Mouse (Mus musculus): ENCODE data around the gene Atf7.

The Atf7 gene

DNA sequence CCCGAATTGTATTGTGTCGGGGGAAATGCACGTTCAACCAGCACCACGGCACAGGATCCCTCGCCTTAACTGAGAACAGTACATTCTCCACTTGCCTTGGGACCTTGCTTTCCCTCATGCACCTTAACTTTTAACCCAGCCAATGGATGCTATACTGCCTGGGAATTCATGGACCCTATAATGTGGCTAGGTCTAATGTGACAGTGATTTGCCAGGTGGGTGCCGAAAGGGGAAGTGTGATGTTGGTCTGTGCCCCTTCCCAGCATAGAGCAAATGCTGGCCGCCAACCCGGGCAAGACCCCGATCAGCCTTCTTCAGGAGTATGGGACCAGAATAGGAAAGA is 106.4 kb downstream of the Atf7 start:
- Histone ChIP-seq H3K9me3 (ENCODE audit: low read length) (no peaks in the 10 kb centered on the region), H3K36me3 (ENCODE audit: insufficient read depth, low read length) (peaks cover 43% of the 10 kb centered on the region), H3K27me3 (ENCODE audit: insufficient read depth, low read length) (no peaks in the 10 kb centered on the region), H3K4me1 (replicated peaks; ENCODE audit: low read depth, low read length) (peaks cover 59% of the 10 kb centered on the region), H3K4me3 (replicated peaks; ENCODE audit: low read length) (peak overlapping the region; percentile 86)
- no peak for TF ChIP-seq POU5F1 (IDR thresholded peaks at IDR 0.05; ENCODE audit: borderline replicate concordance, low read length)
- TF ChIP-seq NANOG (IDR thresholded peaks at IDR 0.05; ENCODE audit: borderline replicate concordance, low read length) = no peak
- TF ChIP-seq CTCF (conservative IDR thresholded peaks at IDR 0.05; ENCODE audit: low read length) = no peak

DNA sequence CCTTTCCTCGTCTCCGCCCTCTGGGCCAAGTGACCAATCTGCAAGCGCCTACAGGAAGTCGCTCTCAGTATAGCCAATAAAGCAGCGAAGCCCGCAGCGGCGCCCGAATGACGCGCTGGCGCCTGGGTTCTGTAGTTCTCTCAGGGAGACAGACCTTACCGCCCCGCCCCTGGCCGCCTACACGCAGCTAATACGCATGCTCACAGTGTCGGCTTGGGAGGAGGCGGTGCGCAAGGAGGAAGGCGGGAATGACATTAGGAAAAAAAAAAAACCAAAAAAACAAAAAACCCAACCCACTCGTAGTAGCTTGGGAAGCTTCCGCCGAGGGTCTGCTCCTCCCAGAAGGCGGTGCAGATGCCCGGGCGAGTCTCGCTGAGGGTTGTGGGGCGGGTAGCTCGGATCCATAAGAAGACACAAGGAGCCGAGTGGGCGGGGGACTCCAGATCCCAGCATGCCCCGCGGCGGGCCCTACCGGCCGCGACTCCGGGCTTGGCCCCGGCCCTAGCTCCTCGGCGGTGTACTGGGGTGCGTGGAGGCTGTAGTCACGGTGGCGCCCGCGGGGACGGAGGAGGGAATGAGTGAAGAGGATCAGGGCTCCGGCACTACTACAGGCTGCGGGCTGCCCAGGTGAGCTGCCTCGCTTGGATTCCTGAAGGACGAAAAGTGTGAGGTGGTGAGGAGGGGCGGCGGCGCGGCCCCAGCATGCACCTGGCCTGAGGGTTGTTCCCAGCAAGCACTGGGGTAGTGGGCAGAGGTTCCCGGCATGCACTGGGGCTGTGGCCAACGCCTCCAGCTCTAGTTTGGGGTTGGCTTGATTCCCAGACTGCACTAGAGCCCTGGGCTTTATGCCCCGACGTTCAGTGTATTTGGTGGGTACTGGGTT is 107.0 kb downstream of the Atf7 start, which contains the start of gene Tarbp2:
Tarbp2 (plus strand) TSS at position 217 of the 883 bp plus-strand sequence.
- TF ChIP-seq POU5F1 (IDR thresholded peaks at IDR 0.05; ENCODE audit: borderline replicate concordance, low read length) = no peak
- no peak for TF ChIP-seq NANOG (IDR thresholded peaks at IDR 0.05; ENCODE audit: borderline replicate concordance, low read length)
- peaks cover 38% of the 10 kb centered on the region for H3K36me3 ChIP-seq (ENCODE audit: insufficient read depth, low read length)
- H3K4me1 ChIP-seq (replicated peaks; ENCODE audit: low read depth, low read length) = peaks cover 58% of the 10 kb centered on the region
- no peaks in the 10 kb centered on the region for H3K27me3 ChIP-seq (ENCODE audit: insufficient read depth, low read length)
- H3K4me3 ChIP-seq (replicated peaks; ENCODE audit: low read length) = peak within 1 kb of the TSS; percentile 86
- no peaks in the 10 kb centered on the region for H3K9me3 ChIP-seq (ENCODE audit: low read length)

- no peaks in the 10 kb centered on the region for H3K27me3 ChIP-seq (ENCODE audit: insufficient read depth, low read length)
- H3K36me3 ChIP-seq (ENCODE audit: insufficient read depth, low read length) = peaks cover 33% of the 10 kb centered on the region
- TF ChIP-seq NANOG (IDR thresholded peaks at IDR 0.05; ENCODE audit: borderline replicate concordance, low read length) (no peak), POU5F1 (IDR thresholded peaks at IDR 0.05; ENCODE audit: borderline replicate concordance, low read length) (no peak), CTCF (conservative IDR thresholded peaks at IDR 0.05; ENCODE audit: low read length) (no peak)
- H3K4me1 ChIP-seq (replicated peaks; ENCODE audit: low read depth, low read length) = peaks cover 62% of the 10 kb centered on the region
- no peaks in the 10 kb centered on the region for H3K9me3 ChIP-seq (ENCODE audit: low read length)
- H3K4me3 ChIP-seq (replicated peaks; ENCODE audit: low read length) = peak overlapping the region; percentile 86
Observed at GRCm38 (mm10) chr15:102517631-102517975, 107.7 kb downstream of the Atf7 start.

DNA sequence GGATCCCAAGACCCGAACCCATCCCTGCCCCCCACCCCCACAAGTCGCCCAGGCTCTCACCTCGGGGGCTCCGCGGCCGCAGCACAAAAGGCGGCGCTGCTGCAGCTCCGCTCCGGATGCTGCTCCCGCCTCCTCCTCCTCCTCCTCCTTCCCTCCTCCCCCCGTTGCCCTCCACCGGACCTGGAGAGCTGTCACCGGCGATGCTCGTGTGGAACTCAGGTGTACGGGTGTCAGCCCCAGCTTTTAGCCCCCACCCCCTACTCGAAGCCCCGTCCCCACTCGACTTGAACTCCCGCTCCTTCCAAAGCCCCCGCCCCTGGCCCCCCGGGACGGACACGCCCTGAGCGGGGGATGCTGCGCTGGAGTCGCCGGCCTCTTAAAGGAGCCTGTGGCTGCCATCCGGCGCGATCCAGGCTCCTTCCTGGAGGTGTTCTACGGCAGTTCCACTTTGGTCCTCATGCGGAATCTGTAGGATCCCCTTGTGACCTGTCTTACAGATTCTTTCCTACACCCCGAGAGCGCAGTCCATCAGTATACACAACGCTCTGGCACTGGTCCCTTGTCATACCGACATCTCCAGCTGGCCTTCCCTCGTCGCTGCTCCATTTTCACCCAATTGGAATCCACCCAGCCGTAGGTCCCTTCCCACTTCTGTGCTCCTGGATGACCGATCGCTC is 108.4 kb downstream of the Atf7 start, which contains the start of gene Map3k12:
Map3k12 (minus strand) TSS at position 337 of the 677 bp plus-strand sequence.
- Histone ChIP-seq H3K36me3 (ENCODE audit: insufficient read depth, low read length) (peaks cover 25% of the 10 kb centered on the region), H3K4me3 (replicated peaks; ENCODE audit: low read length) (peak within 1 kb of the TSS; percentile 86), H3K9me3 (ENCODE audit: low read length) (no peaks in the 10 kb centered on the region), H3K27me3 (ENCODE audit: insufficient read depth, low read length) (no peaks in the 10 kb centered on the region), H3K4me1 (replicated peaks; ENCODE audit: low read depth, low read length) (peaks cover 62% of the 10 kb centered on the region)
- TF ChIP-seq POU5F1 (IDR thresholded peaks at IDR 0.05; ENCODE audit: borderline replicate concordance, low read length) (no peak), NANOG (IDR thresholded peaks at IDR 0.05; ENCODE audit: borderline replicate concordance, low read length) (no peak; the same call in 1 of the 2 replicates), CTCF (conservative IDR thresholded peaks at IDR 0.05; ENCODE audit: low read length) (no peak)

DNA sequence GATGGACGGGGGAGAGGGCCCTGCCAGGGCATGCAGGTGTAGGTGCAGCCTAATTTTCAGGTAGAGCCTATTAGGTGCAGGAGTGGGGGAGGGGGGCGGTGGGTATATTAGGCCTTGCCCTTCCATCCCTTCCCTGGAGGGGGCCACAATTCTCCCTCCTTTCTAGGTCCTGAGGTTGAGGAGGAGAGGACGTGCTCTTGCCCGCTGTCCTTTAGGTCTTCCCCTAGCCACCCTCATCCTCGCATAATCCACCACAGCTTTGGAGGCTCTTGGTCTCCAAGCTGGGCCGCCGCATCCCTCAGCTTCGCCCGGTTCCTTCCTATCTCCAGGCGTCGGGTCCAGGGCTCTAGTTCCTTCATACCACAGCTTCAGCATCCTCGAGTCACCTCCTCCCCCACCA is 109.0 kb downstream of the Atf7 start:
- Histone ChIP-seq H3K36me3 (ENCODE audit: insufficient read depth, low read length) (peaks cover 20% of the 10 kb centered on the region), H3K27me3 (ENCODE audit: insufficient read depth, low read length) (no peaks in the 10 kb centered on the region), H3K9me3 (ENCODE audit: low read length) (no peaks in the 10 kb centered on the region), H3K4me1 (replicated peaks; ENCODE audit: low read depth, low read length) (peaks cover 62% of the 10 kb centered on the region), H3K4me3 (replicated peaks; ENCODE audit: low read length) (peak overlapping the region; percentile 86)
- TF ChIP-seq NANOG (IDR thresholded peaks at IDR 0.05; ENCODE audit: borderline replicate concordance, low read length) (no peak), CTCF (conservative IDR thresholded peaks at IDR 0.05; ENCODE audit: low read length) (no peak), POU5F1 (IDR thresholded peaks at IDR 0.05; ENCODE audit: borderline replicate concordance, low read length) (no peak)

DNA sequence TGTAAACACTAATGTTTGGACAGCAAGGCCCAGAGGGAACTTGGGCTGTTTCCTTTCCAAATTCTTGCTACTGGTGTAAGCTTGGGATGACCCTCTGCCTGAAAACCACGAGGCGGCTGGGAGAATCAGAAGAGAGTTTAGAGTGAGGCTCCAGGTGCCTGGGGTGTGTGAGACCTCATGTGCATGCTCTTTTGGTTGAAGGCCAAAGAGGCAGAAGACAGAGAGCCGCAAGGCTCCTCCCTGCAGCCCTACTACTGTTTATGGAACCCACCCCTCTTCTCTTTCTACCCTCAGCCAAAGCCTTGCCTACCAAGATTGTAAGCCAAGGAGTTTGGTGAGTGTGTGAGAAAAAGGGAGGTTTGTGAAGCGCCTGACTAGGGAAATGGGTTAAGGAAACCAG is 109.5 kb downstream of the Atf7 start:
- H3K36me3 ChIP-seq (ENCODE audit: insufficient read depth, low read length) = peaks cover 14% of the 10 kb centered on the region
- H3K4me3 ChIP-seq (replicated peaks; ENCODE audit: low read length) = peak overlapping the region; percentile 86
- TF ChIP-seq NANOG (IDR thresholded peaks at IDR 0.05; ENCODE audit: borderline replicate concordance, low read length) (no peak), CTCF (conservative IDR thresholded peaks at IDR 0.05; ENCODE audit: low read length) (no peak), POU5F1 (IDR thresholded peaks at IDR 0.05; ENCODE audit: borderline replicate concordance, low read length) (no peak)
- H3K4me1 ChIP-seq (replicated peaks; ENCODE audit: low read depth, low read length) = peaks cover 62% of the 10 kb centered on the region
- no peaks in the 10 kb centered on the region for H3K9me3 ChIP-seq (ENCODE audit: low read length)
- H3K27me3 ChIP-seq (ENCODE audit: insufficient read depth, low read length) = no peaks in the 10 kb centered on the region

- Histone ChIP-seq H3K36me3 (ENCODE audit: insufficient read depth, low read length) (peaks cover 9% of the 10 kb centered on the region), H3K4me3 (replicated peaks; ENCODE audit: low read length) (peak overlapping the region; percentile 86; the same call in 1 of the 2 replicates), H3K27me3 (ENCODE audit: insufficient read depth, low read length) (no peaks in the 10 kb centered on the region), H3K4me1 (replicated peaks; ENCODE audit: low read depth, low read length) (peaks cover 58% of the 10 kb centered on the region), H3K9me3 (ENCODE audit: low read length) (no peaks in the 10 kb centered on the region)
- TF ChIP-seq CTCF (conservative IDR thresholded peaks at IDR 0.05; ENCODE audit: low read length) (no peak), POU5F1 (IDR thresholded peaks at IDR 0.05; ENCODE audit: borderline replicate concordance, low read length) (no peak), NANOG (IDR thresholded peaks at IDR 0.05; ENCODE audit: borderline replicate concordance, low read length) (no peak)
Observed at GRCm38 (mm10) chr15:102515261-102515660, 110.0 kb downstream of the Atf7 start.

- Histone ChIP-seq H3K36me3 (ENCODE audit: insufficient read depth, low read length) (peaks cover 11% of the 10 kb centered on the region), H3K9me3 (ENCODE audit: low read length) (no peaks in the 10 kb centered on the region), H3K4me1 (replicated peaks; ENCODE audit: low read depth, low read length) (peaks cover 64% of the 10 kb centered on the region), H3K27me3 (ENCODE audit: insufficient read depth, low read length) (no peaks in the 10 kb centered on the region), H3K4me3 (replicated peaks; ENCODE audit: low read length) (no peak overlapping the region)
- TF ChIP-seq CTCF (conservative IDR thresholded peaks at IDR 0.05; ENCODE audit: low read length) (no peak), POU5F1 (IDR thresholded peaks at IDR 0.05; ENCODE audit: borderline replicate concordance, low read length) (no peak), NANOG (IDR thresholded peaks at IDR 0.05; ENCODE audit: borderline replicate concordance, low read length) (no peak)
Observed at GRCm38 (mm10) chr15:102513004-102513403, 112.3 kb downstream of the Atf7 start.

Measured in E14TG2a.4 (cell line).